Mouse (Mus musculus) kidney, postnatal 25 days (tissue): ENCODE results near the gene Map2.

Source experiments
- DNase-seq, 2 experiments: peaks; one replicate each; pipeline ENCODE4 v3.0.0; 2021; ENCODE audit warnings: mixed read lengths in 2 of 2

The Map2 gene

DNA sequence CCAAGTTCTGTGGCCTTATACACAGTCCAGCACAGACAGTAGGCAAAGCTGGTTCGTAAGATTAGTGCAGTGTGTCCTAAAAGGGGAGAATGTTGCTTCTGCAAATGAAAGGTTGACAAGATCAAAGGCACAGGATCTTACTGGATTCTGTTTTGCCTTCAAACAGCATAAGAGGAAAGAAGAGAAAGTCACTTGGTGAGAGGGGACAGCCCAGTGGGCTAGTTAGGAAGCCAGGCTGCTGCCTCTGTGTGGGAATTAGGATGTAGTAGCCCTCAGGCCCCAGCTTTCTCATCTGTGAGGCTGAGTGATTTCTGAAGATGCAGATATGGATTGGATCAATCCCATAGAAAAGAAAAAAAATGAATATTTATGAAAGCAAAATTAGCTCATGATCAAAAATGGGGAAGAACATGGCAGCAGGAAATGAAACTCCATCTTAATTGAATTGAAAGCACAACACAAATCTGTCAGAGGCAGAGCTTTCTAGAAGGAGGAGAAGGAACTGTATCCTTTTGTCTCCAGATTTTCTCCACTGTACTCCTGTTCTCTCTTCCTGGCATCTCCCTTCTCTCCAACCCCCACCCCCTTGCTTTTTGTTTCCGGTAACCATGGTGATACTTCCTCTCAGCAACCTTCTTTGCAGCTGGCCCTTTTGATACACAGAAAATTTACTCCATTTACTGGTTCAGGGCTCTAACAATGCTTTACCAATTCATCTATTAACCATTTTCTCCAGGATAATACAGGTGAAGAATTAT, 145.5 kb downstream of the Map2 start:
- no peak for DNase-seq

DNA sequence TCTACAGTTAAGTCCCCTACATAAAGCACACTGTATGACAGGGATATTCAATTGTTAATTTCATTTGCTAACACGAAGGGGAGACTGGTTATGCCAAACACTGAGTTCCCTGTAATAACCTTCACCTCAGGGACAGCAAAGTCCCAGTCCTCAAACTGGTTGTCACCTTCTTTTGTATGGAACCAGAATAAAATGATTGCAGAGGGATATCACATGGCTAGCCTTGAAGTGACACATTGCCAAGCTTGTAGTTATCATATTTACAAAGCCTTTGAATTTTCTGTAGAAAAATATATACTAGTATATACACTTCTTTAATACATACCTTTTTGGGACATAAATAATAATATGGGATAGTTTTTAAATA, 146.0 kb downstream of the Map2 start:
- DNase-seq = no peak

DNA sequence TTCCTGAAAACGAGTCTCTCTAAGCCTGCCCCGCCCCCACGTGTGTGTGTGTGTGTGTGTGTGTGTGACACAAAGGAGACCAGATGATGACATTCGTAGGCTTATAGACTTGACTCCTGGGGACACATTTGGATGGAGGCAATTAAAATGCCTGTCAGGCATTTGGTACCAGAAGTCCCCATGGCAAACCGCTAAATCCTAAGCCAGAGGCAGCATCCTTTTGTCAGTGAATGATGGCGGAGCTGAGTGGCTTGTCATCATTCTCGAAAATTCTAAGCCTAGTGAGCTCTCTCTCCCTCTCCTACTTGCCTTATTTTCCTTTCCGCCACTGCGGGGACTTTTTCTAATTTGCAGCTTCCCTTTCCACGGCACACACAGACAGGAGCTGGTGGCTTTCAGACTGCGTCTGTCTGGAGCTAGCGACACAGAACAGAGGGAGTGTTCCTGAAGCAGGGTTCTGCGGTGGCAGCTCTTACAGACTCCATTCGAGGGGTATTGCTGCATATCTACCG, 146.6 kb downstream of the Map2 start:
- peak in 1 of 2 experiments; percentile 32 for DNase-seq

DNA sequence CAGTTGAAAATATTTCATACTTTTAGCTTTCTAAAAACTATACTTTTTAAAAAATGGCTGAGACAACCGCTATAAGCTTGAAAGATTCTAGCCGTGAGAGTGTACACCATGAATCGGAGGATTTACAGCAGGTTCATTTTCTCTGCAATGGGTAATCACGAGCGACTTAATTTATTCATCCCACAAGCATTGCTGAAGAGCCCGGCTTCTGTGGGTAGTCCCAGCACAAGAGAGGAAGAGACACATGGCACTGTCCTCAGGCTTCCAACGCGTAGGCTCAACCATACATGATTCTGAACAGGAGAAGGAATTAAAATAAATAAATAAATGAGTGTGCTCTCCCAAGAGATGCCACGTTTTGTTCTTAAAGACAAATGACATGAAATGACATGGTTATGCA, 148.4 kb downstream of the Map2 start:
- DNase-seq = no peak

DNA sequence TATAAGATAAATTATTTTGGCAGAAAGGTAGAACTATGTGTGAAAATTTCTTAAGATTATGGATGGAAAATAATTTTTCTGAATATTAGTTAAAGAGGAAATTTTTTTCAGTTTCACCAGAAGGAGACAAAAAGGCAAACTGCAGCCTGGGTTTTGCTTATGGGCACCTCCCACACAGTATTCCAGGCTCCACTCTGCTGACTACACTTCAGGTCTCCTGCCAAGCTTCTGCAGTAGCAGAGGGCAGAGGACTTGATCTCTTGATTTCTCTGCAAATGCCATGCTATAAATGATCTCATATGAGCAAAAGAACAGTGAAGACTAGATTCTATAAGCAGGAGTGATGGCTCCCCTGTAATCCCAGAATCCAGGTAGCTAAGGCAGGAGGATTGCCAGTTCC, 149.9 kb downstream of the Map2 start:
- DNase-seq = no peak

DNA sequence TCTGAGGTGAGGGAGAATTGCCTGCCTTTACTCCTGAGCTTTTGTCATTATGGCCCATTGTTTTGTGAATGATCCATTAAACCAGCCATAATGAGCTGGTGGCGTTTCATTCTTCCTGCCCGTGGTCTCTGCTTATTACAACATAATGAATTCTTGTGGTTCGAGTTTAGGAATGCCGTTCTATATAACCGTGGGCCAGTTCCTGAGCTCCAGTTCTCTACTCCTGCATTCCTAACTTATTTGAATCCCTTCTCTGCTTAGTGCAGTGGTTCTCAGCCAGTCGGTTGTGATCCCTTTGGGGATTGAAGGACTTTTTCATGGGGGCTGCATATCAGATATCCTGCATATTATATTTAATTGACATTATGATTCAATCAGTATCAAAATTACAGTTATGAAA, 153.9 kb downstream of the Map2 start:
- no peak for DNase-seq

DNA sequence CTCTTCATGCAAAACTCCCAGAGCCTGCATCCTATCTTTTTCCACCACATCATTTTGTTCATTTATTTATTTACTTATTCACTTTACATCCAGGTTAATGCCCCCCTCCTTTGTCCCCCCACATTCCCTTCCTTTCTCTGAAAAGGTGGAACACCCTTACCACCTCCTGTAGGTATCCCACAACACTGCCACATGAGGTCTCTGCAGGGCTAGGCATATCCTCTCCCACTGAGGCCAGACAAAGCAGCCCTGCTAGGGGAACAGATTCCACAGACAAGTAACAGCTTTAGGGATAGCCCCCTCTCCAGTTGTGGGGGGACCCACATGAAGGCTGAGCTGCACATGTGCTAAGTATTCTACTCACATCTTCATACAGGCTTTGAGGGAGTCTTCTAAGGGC, 154.5 kb downstream of the Map2 start:
- DNase-seq = no peak

DNA sequence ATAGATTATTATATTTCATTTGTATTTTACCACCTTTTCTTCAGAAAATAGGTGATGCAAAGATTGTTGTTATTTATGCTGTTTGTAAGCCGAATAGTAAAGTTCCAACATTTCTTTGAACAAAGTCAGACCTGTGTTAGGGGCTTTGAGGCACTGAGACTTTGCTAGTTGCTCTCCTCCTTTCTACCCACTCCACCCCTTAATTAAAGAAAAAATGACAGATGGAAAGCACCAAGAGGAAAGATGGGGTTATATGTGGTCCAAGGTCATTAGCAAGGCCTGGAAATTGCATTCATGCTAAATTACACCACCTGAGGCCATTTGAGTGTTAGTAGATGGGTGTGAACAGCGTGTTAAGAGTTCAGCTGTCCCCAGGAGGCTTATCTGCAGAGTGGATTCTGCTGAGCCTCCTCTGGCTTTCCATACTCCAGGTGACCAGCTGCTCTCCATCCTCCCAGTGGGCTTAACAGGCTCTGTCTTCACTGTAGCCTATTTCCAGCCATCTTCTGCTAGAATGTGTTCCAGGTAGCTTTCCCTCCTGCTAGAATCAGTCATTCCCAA, 160.7 kb downstream of the Map2 start:
- no peak for DNase-seq

DNA sequence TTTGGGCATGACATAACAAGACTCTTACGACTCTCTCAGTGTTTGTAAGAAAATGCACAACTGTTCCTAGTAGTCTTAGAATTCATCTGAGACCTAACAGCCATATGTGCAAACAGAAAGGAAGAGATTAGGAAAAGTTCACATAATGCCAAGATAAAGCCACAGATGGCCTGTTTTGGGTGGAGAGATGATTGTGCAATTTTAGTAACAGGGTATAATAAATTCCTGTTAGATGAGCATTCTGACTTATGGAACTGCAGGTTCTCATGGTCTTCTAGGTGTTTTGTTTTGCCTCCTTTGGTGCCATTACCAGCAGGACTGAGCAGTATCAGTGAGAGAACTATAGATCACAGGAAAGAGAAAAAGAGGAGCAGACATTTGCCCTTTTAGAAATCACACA, 164.1 kb downstream of the Map2 start:
- DNase-seq = no peak

DNA sequence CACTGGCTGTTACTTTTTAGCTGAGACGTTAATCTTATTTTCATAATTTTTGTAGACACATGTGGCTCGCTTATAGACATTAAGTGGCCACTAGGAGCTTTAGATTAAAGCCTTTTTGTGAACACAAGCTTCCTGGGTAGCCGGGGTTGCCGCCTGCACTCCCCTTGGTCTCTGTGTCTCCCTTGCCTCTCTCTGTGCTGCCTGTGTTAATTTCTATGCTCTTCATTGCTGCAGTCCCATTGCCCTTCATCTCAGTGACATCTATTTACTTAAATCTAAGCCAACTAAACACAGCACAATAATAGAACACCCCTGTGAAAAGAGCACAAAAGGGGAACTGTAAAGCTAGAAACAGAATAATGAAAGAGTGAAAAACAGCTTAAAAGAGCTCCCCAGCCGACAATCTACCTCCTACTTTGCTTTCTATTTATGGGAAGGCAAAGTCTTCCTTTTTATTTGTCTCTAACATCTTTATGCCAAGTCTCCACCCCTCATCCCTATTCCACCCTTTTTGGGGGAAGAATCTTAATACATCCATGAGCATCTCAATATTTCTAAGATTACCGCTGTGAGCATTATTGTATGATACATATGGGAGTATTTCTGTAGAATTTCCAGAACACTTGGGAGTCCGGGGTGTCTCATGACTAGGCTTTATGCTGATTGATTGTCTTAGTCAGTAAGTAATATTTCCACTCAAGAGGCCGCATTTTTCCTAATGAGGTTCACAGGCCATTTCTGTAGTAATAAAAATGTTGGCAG, 173.5 kb downstream of the Map2 start:
- no peak for DNase-seq

DNA sequence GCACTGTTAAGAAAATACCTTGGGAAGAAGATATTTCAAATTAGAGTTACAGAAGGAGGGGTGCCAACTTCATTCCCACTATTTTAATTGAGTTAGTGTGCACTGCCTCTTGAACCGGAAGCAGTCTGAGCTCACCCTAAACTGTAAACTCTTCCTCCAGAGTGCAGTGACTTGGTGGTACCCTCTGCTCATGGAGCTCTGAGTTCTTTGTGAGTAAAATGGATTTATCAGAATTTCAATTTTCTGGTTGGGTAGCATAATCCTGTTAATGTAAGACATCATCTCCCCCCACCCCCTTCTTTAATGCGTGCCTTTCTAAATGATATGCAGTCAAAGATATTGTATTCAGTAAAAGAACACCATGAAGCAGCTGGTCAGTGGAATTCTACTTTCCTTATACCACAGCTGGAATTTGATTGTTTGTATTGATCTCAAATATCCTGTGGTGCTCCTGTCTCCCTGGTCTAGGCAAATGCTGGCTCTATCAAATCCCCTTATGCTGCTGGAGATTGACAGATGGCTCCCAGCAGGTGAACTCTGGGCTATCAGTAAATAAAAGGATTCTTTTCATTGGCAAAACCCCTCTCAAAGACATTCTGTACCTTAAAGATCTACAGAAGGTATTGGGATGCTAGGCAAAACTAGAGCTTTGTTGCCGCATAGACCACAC, 174.2 kb downstream of the Map2 start:
- DNase-seq = no peak

DNA sequence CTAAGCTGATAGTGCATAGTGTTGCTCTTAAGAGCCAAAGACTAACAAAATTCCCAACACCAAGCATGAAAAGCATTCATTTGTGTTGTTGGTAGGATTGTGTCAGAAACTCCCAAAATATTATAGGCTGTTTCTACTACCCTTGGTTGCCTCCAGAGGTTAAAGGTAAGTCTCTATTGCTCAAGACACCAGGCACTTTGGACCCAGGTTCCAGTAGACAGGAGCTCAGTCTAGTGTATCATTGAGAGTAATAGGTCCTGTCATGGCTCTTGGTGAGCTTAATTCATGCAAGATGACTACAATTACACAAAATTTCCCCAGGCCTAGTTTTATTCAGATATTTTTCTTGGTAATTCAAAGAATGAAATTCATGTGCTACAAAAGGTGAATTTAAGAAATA, 176.3 kb downstream of the Map2 start:
- DNase-seq = peak in 1 of 2 experiments; percentile 8

DNA sequence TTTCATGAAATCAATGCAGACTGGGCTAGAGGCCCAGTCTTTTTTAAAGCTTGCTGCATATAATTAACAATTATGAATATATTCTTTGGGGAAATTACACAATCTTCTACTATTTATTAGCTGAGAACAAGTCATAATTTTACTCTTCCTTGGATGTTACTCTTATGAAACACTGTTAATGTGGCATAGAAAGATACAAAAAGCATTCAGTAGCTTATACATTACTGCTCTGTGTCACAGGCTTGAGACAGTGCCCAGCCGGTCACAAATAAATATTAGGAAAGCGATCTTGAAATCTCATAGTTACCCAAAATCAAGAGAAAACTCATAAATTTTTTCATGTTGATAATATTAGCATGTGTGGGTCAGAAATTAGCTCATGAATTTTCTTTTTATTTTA, 186.7 kb downstream of the Map2 start:
- DNase-seq = no peak

DNA sequence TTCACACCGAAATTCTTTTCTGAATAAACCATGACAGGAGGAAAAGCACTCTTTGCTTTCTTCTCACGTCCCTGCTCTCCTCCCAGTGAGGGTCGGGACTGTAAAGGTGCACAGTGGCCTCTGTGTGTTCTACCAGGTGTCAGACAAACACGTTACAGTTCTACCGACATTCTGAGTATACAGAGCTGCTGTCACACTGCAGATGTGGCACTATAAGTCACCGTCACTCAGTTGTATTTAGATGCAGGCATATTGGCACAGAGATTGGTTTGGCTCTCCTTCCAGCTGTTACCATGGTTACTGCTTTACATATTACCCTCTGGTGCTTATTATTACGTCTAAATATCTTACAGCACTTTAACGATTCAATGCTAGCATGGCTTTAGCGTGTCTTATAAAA, 188.2 kb downstream of the Map2 start:
- DNase-seq = no peak

DNA sequence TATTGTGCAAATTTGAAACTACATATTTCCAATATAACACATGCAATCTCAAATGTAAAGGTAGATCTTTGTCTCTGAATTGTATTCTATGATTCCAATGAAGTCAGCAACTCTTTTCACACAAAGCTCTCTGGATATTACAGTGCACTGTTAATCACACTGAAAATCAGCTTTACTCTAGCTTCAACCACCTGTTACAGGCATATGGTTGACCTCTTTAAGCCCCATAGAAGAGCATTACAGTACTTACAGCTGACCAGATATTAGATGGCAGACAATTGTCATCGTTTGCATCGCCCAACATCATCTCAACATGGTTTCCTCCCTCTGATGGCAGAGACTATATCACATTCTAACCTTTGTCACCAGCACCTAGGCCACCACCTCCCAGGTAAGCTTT, 189.3 kb downstream of the Map2 start:
- DNase-seq = no peak

DNA sequence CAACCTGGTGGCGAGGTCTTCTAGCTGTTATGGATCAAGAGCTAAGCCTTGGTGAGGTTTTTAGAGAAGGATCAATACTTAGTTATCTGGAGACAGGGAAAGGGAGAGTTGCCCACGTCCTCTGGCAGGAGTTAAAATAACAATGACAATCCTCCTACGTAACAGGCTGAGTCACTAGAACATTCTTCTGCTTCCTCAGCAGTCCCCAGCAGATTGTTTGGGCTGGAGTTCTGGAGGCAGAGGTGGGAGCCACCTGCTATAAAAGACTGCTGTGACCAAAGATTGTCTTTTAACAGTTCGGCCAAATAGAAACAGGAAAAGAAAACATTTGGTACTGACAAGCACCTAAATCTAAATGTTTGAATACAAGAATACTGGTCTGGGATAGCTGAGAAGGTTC, 190.5 kb downstream of the Map2 start:
- no peak for DNase-seq

DNA sequence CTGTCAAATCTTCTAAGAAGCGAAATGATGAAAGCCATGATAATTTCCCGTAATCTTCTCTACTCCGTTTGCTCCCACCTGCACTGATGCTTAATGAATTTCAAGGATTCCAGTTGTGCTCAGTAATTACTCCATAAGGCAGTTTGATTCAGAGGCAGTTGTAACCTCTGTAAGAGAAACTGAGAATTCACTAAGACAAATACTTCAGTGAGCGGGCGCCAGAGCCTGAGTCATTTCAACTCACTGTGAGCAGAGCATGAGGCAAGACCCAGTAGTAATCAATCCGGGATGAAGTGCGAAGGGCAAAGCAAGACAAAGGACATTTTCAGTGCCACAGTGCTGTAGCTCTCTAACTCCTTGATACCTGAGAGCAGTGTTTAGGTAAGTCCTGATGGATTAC, 194.4 kb downstream of the Map2 start:
- no peak for DNase-seq

DNA sequence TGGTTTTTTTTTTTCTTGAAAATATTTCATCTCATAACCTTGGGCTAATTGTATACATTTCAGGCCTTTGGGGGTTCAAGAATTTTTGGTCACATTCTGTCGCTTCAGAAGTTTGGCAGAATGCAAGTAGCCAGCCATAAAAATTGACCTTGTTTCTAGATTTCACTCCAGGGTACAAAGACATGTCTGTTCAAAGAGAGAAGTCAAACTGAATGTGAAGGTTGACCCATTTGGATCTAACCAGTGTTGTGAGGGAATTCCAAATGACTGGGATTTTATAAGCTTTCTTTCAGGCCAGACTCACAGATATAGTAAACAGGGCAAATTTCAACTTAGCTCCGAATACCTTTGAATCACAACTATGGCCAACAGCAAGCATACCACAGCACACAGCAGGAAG, 196.3 kb downstream of the Map2 start:
- no peak for DNase-seq

DNA sequence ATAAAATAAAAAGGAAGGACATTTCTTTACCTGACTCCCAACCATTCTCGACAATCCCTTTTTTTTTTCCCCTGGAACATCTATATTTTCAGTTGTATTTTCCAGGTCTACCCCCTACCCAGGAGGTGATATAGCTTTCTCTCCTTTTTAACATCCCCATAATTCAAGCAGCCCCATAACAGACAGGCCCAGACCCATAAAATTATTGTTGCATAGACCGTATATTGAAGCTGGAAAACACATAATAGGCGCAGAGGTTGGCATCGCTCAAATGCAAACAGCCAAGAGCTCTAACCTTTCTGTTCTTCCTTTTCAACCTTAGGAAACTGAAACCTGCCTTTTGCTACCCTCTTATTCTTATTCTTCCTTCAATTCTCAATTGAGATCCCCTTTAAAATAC, 211.2 kb downstream of the Map2 start:
- DNase-seq = no peak

DNA sequence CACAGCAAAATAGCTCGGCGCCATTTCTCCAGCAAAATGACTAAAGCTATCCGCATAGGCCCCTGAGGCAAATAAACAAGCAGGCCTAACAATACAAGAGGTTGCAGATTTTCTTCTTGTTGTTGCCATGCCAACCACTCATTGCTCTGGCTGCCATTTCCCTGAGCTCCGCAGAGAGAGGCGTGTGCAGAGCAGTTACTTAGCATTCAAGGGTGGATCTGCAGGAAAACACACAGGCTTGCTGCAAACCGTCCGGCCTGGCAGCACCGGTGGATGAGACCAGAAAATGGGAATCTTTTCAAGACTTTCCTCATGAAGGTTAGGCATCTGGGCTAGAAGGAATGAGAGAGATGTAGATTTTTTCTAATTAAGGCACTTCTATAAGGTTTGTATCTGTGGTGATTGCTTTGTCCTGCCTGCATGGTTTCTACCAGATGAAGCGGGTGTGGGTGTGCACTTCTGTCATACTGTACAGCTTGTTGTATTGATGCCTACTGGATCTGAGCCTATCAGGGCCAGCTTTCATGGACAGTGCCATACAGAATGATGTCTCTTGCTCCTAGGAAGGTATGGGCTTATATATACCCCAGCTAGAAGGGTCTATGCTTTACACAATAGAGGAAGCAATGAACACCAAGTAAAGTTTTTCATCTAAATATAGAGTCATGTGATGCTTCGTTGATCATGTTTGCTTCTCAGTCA, 211.8 kb downstream of the Map2 start:
- no peak for DNase-seq

DNA sequence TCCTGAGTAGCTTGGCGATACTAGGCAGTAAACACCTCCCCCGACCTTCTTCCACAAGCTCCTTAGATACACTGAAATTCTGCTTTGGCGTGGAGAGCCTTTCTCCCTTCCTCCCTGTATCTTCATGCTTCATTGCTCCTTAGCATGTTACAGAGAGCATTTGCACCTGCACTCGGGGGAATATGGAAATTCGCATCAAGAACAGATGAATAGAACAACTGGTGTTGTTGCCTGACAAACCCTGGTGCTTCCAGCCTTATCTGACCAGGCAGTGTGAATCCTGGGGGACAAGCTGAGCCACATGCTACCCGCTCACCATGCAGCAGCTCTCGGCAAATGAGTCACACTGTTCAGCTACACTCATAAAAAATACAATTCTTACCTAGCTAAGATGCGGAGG, 213.5 kb downstream of the Map2 start:
- DNase-seq = no peak

DNA sequence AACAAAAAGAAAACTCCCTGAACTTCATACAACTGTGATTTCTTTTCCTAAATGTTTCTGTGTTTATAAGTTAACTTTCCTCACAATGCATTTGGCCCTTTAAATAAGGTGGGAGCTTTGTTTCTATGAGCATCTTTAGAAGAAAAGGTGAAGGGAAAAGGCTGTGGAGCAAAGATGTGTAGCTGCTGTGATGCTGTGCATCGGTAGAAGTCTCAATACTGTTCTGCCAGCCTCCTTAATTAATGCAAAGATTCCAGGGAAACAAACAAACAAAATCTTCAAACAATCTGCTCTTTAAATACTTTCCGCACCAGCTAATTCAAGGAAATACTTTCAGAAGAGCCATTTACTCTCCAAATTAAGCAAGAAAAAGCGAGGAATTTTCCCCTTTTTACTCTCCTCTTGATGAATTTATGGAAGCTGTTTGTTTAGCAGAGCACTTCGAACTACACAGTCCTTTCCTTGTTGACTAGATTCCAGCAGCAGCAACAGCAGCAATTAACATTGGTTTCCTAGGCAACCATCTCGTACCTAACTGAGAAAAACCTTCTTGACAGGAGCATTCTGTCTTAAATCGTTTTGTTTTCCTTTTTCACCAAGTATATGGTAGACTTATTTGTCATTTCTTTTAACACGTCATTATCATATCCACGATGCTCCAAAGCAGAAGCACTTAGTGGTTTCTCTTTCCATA, 220.0 kb downstream of the Map2 start:
- DNase-seq = no peak
